Mouse (Mus musculus): ENCODE measurements around the gene Gbf1. TPM values are rescaled to one million over a fixed set of nuclear protein-coding genes. Genes with fewer than 3 reads are reported as not detected.
"Not testable (repeated sequence)": the region's sequence is repeated elsewhere in the genome, so short reads cannot be mapped to it uniquely, and the experiment has no call there.

Gene Gbf1
- polyA plus RNA-seq, 1 experiment from 2014 or later: 41.8 TPM

GRCm38 (mm10) chr19:46167169-46167568, 14.9 kb downstream of the Gbf1 start:
- H3K27ac ChIP-seq; DNase-seq (ENCODE audit: extremely low spot score, low spot score); H3K4me3 ChIP-seq; H3K4me1 ChIP-seq; H3K9me3 ChIP-seq; H3K27me3 ChIP-seq (ENCODE audit: poor library complexity, severe bottlenecking): not testable (repeated sequence)
- peaks cover 56% of the 10 kb centered on the region for H3K36me3 ChIP-seq (replicated peaks)
- WGBS: 91% methylated on average over 1 of the region's 2 CpGs

- WGBS: 85% methylated on average over 3 of the region's 3 CpGs
- H3K9me3 ChIP-seq: no peaks in the 10 kb centered on the region
- no peak overlapping the region for H3K27ac ChIP-seq
- peaks cover 42% of the 10 kb centered on the region for H3K36me3 ChIP-seq (replicated peaks)
- H3K4me1 ChIP-seq: no peaks in the 10 kb centered on the region
- H3K27me3 ChIP-seq (ENCODE audit: poor library complexity, severe bottlenecking): no peaks in the 10 kb centered on the region
- H3K4me3 ChIP-seq: no peak overlapping the region
- DNase-seq (ENCODE audit: extremely low spot score, low spot score): no peak
These were observed 17.1 kb downstream of the Gbf1 start for GRCm38 (mm10) chr19:46169396-46169795.

DNA sequence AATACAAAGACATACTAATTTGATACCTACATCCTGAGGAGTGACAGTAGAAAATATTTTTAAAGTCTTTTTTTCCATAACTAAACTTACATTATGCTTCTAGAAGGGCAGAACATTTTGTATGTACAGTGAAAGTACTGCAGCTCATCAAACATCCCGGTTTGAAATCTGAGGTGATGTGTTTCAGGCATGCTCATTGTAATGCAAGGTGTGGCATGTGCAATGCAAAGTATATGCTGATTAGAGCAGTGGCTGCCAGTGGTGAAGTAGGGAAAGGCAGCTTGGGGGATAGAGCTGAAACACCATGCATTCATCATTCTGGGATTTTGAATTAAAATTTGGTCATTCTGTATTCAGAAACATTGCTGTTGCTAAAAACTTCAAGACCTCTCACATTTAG, 17.6 kb downstream of the Gbf1 start:
- H3K27ac ChIP-seq: no peak overlapping the region
- H3K27me3 ChIP-seq (ENCODE audit: poor library complexity, severe bottlenecking): no peaks in the 10 kb centered on the region
- WGBS: 76% methylated on average over 1 of the region's 1 CpGs
- peaks cover 37% of the 10 kb centered on the region for H3K36me3 ChIP-seq (replicated peaks)
- no peaks in the 10 kb centered on the region for H3K9me3 ChIP-seq
- DNase-seq (ENCODE audit: extremely low spot score, low spot score): no peak
- H3K4me3 ChIP-seq: no peak overlapping the region
- no peaks in the 10 kb centered on the region for H3K4me1 ChIP-seq

- WGBS: 88% methylated on average over 5 of the region's 5 CpGs
These were observed 20.2 kb downstream of the Gbf1 start for GRCm38 (mm10) chr19:46172541-46172940.

DNA sequence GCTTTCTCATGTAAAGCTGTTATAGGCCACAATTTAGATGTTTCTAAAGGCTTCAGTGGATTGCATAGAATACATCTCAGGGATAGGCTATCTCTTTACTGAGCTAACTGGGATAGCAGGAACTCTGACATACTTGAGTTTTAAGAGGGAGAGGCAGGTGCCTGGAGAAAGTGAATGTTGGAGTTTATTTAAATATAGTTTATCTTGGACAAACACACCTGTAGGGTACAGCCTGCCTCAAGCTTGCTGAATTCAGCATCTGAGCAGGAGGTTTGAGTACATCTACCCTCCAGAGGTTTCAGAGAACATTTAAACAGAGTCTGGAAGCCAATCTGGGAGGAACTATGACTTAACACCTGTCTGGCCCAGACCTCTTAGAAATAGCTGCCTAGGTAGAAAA, 22.9 kb downstream of the Gbf1 start:
- no peak for DNase-seq (ENCODE audit: extremely low spot score, low spot score)
- no peaks in the 10 kb centered on the region for H3K9me3 ChIP-seq
- H3K27me3 ChIP-seq (ENCODE audit: poor library complexity, severe bottlenecking): no peaks in the 10 kb centered on the region
- H3K4me1 ChIP-seq: peaks cover 9% of the 10 kb centered on the region; the same call in 1 of the 2 replicates
- no peak overlapping the region for H3K27ac ChIP-seq
- peaks cover 16% of the 10 kb centered on the region for H3K36me3 ChIP-seq (replicated peaks)
- no peak overlapping the region for H3K4me3 ChIP-seq

More at GRCm38 (mm10) chr19:46172541-46172940, 20.2 kb downstream of the Gbf1 start:
- Histone ChIP-seq H3K9me3 (no peaks in the 10 kb centered on the region), H3K27me3 (ENCODE audit: poor library complexity, severe bottlenecking) (no peaks in the 10 kb centered on the region), H3K36me3 (replicated peaks) (peaks cover 16% of the 10 kb centered on the region), H3K4me1 (0 out of 2 replicates have a peak, but pooled peaks cover 3% of the 10 kb centered on the region), H3K27ac (no peak overlapping the region), H3K4me3 (no peak overlapping the region)
- DNase-seq (ENCODE audit: extremely low spot score, low spot score): no peak

DNA sequence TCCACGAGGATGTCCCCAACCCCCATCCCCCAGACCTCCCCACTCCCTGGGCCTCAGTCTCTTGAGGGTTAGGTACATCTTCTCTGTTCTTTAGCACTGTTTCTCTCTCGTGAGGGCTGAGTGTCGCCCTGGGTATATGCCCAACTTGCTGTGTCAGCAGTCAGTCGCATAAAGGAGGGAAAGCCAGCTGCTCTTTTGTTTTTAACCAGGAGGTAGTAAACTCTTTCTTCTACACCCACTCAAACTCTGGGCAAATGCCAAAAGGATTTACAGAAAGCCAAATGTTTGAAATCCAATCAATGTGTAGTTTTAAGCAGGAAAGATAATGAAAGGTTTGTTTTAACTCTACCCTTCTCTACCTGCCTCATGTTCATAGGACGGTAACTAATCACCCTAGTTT, 24.7 kb downstream of the Gbf1 start:
- Histone ChIP-seq H3K9me3 (no peaks in the 10 kb centered on the region), H3K4me3 (no peak overlapping the region), H3K27ac (no peak overlapping the region), H3K4me1 (peaks cover 9% of the 10 kb centered on the region; the same call in 1 of the 2 replicates), H3K36me3 (replicated peaks) (peaks cover under 1% of the 10 kb centered on the region; the same call in 1 of the 2 replicates), H3K27me3 (ENCODE audit: poor library complexity, severe bottlenecking) (no peaks in the 10 kb centered on the region)
- DNase-seq (ENCODE audit: extremely low spot score, low spot score): no peak
- 60% methylated on average over 5 of the region's 5 CpGs for WGBS

DNA sequence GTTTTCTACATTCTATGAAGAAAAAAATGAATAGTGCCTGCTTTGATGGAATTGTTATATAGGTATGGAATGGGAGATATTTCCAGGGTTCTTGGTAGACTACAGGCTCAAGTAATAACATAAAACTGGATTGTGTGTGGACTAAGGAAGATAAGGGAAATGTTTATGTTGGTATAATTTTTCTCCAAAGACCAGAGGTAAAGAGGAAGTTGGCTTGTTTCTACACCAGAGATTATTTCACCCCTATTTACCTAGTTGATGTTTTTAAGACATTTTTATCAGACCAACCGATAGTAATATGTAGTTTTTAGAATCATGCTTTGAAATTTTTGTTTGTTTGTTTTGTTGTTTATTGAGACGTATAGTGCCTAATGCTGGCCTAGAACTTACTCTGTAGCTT, 28.0 kb downstream of the Gbf1 start:
- no peaks in the 10 kb centered on the region for H3K9me3 ChIP-seq
- peaks cover 9% of the 10 kb centered on the region; the same call in 1 of the 2 replicates for H3K4me1 ChIP-seq
- WGBS: 94% methylated on average over 2 of the region's 2 CpGs
- H3K36me3 ChIP-seq (replicated peaks): peaks cover 10% of the 10 kb centered on the region
- no peak for DNase-seq (ENCODE audit: extremely low spot score, low spot score)
- no peak overlapping the region for H3K27ac ChIP-seq
- H3K27me3 ChIP-seq (ENCODE audit: poor library complexity, severe bottlenecking): no peaks in the 10 kb centered on the region
- no peak overlapping the region for H3K4me3 ChIP-seq

GRCm38 (mm10) chr19:46182241-46182640, 29.9 kb downstream of the Gbf1 start:
- Histone ChIP-seq H3K4me1 (peaks cover 6% of the 10 kb centered on the region; the same call in 1 of the 2 replicates), H3K27me3 (ENCODE audit: poor library complexity, severe bottlenecking) (no peaks in the 10 kb centered on the region), H3K9me3 (no peaks in the 10 kb centered on the region), H3K36me3 (replicated peaks) (peaks cover 10% of the 10 kb centered on the region), H3K27ac (no peak overlapping the region), H3K4me3 (no peak overlapping the region)
- DNase-seq (ENCODE audit: extremely low spot score, low spot score): no peak
- WGBS: 91% methylated on average over 3 of the region's 3 CpGs

DNA sequence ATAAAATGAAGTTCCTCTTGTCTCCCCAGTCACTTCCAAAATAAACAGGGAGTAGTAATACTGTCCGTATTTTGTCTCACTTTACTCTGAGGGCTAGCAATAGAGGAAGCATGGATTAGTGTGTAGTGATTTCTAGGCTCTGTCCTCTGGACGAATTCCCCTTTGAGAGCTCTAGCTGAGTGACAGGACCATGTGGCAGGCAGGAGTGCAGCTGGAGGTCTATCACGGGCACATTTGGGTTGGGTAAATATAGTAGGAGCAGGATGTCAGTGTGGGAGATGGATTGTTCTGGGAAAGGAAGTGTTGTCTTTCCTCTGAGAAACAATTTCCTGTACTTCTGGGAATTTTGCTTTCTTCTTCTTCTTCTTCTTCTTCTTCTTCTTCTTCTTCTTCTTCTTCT, 34.3 kb downstream of the Gbf1 start:
- no peak overlapping the region for H3K27ac ChIP-seq
- no peaks in the 10 kb centered on the region for H3K4me1 ChIP-seq
- H3K9me3 ChIP-seq: no peaks in the 10 kb centered on the region
- peaks cover 10% of the 10 kb centered on the region for H3K36me3 ChIP-seq (replicated peaks)
- H3K4me3 ChIP-seq: no peak overlapping the region
- H3K27me3 ChIP-seq (ENCODE audit: poor library complexity, severe bottlenecking): no peaks in the 10 kb centered on the region
- no peak for DNase-seq (ENCODE audit: extremely low spot score, low spot score)
- WGBS: 68% methylated on average over 3 of the region's 3 CpGs

- H3K36me3 ChIP-seq (replicated peaks): peaks cover 9% of the 10 kb centered on the region
- H3K27me3 ChIP-seq (ENCODE audit: poor library complexity, severe bottlenecking): no peaks in the 10 kb centered on the region
- 87% methylated on average over 2 of the region's 2 CpGs for WGBS
- H3K4me3 ChIP-seq: no peak overlapping the region
- H3K9me3 ChIP-seq: no peaks in the 10 kb centered on the region
- H3K4me1 ChIP-seq: no peaks in the 10 kb centered on the region
- no peak overlapping the region for H3K27ac ChIP-seq
- DNase-seq (ENCODE audit: extremely low spot score, low spot score): no peak
These were observed 34.9 kb downstream of the Gbf1 start for GRCm38 (mm10) chr19:46187203-46187602.

- no peaks in the 10 kb centered on the region for H3K27me3 ChIP-seq (ENCODE audit: poor library complexity, severe bottlenecking)
- no peak overlapping the region for H3K27ac ChIP-seq
- no peaks in the 10 kb centered on the region for H3K36me3 ChIP-seq (replicated peaks)
- H3K9me3 ChIP-seq: no peaks in the 10 kb centered on the region
- WGBS: 92% methylated on average over 3 of the region's 3 CpGs
- no peak for DNase-seq (ENCODE audit: extremely low spot score, low spot score)
- no peak overlapping the region for H3K4me3 ChIP-seq
- H3K4me1 ChIP-seq: no peaks in the 10 kb centered on the region
These were observed 46.0 kb downstream of the Gbf1 start for GRCm38 (mm10) chr19:46198293-46198692.

DNA sequence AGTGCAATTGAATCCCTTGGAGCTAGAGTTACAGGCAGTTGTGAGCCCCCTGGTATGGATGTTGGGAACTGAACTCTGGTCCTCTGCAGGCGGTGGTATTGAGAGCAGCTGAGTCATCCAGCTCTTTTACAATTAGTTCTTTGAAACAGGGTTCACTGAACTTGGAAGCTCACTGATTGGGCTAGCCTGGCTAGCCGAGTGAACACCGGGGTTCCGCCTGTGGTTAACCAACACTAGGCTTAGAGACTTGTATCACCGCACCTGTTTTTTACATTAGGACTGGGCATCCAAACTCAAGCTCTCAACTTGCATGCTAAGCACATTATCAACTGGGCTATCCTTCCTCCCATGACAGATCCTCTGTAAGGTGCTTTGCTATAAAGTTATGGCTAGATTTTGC, 46.6 kb downstream of the Gbf1 start:
- H3K4me3 ChIP-seq: no peak overlapping the region
- WGBS: 87% methylated on average over 5 of the region's 5 CpGs
- H3K4me1 ChIP-seq: no peaks in the 10 kb centered on the region
- H3K27ac ChIP-seq: no peak overlapping the region
- DNase-seq (ENCODE audit: extremely low spot score, low spot score): no peak
- no peaks in the 10 kb centered on the region for H3K36me3 ChIP-seq (replicated peaks)
- no peaks in the 10 kb centered on the region for H3K27me3 ChIP-seq (ENCODE audit: poor library complexity, severe bottlenecking)
- H3K9me3 ChIP-seq: no peaks in the 10 kb centered on the region

- whole genome bisulfite sequencing: 94% methylated on average over 6 of the region's 6 CpGs
- Histone ChIP-seq H3K9me3 (no peaks in the 10 kb centered on the region), H3K4me1 (no peaks in the 10 kb centered on the region), H3K36me3 (replicated peaks) (no peaks in the 10 kb centered on the region), H3K27me3 (ENCODE audit: poor library complexity, severe bottlenecking) (no peaks in the 10 kb centered on the region), H3K27ac (no peak overlapping the region), H3K4me3 (no peak overlapping the region)
- DNase-seq (ENCODE audit: extremely low spot score, low spot score): no peak
These were observed 51.9 kb downstream of the Gbf1 start for GRCm38 (mm10) chr19:46204166-46204565.

DNA sequence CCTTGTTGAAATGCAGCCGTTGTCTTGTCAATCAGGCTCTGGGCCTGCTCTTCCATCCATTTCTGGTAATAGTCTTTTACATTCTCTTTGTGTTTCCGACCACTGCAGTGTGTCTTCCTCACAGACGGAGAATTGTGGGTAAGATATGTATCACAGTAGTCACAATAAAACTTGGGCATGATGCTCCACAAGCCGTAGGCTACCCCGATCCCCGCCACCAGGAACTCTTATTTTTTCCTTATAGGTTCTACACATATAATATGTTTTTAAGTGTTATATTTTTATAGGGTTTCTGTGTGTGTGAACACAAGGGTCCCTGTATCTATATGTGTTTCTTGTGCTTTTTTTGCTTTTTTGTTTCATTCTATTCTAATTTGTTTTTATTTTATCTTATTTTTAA, 53.4 kb downstream of the Gbf1 start:
- DNase-seq (ENCODE audit: extremely low spot score, low spot score): no peak
- no peaks in the 10 kb centered on the region for H3K36me3 ChIP-seq (replicated peaks)
- H3K4me3 ChIP-seq: no peak overlapping the region
- WGBS: 96% methylated on average over 6 of the region's 6 CpGs
- H3K27ac ChIP-seq: no peak overlapping the region
- H3K9me3 ChIP-seq: no peaks in the 10 kb centered on the region
- H3K4me1 ChIP-seq: no peaks in the 10 kb centered on the region
- H3K27me3 ChIP-seq (ENCODE audit: poor library complexity, severe bottlenecking): no peaks in the 10 kb centered on the region
